Mouse (Mus musculus): ENCODE results near the gene Dnph1. TPM values are rescaled to one million over a fixed set of nuclear protein-coding genes. Genes with fewer than 3 reads are reported as not detected.
"Not testable (repeated sequence)": the region's sequence is repeated elsewhere in the genome, so short reads cannot be mapped to it uniquely, and the experiment has no call there.

Gene Dnph1
- polyA plus RNA-seq, 1 experiment from 2014 or later = 38.5 TPM

DNA sequence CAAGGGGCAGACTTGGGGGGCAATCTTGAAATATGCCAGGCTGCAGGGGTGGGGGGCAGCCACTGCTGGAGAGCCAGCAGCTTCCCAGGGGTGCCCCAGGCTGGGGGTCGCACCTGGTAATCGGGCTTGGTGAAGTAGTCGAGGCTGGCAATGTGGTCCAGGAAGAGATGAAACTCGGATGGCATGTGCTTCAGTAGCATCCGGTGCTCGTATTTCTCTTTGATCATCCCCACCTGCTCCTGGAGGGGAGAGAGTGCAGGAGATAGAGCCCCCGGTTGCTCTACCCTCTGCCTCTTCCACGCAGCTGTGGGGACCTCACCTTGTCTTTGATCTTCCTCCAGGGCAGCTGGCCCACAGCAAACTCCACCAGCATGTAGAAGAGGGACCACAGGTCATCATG, 19.9 kb upstream of the Dnph1 start:
- no peak for ATAC-seq
- Histone ChIP-seq H3K9me3 (replicated peaks) (no peaks in the 10 kb centered on the region), H3K36me3 (no peaks in the 10 kb centered on the region), H3K27ac (no peak overlapping the region), H3K4me3 (no peak overlapping the region), H3K27me3 (replicated peaks) (peaks cover 56% of the 10 kb centered on the region), H3K9ac (no peak overlapping the region), H3K4me1 (no peaks in the 10 kb centered on the region), H3K4me2 (no peak overlapping the region)
- 64% methylated on average over 8 of the region's 8 CpGs for WGBS (ENCODE audit: insufficient replicate concordance)

DNA sequence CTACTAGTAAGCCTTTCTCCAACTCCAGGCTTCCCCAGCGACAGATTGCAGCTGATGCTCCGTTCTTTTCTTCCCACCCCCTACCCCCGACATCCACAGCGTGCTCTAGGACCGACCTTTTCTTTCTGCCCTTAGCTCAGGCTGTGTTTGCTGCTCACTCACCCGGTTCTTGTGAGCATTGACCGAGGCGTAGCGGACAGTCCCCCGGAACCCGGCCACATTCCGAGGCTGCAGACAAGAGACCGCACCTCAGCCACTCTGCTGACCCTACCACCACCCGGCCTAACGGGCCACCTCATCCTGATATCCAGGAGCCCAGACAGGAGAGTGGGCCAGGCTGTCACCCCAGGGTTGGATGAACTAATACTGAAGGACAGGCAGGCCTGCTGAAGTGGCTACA, 19.2 kb upstream of the Dnph1 start:
- H3K27ac ChIP-seq = no peak overlapping the region
- H3K9me3 ChIP-seq (replicated peaks) = no peaks in the 10 kb centered on the region
- H3K36me3 ChIP-seq = no peaks in the 10 kb centered on the region
- no peak overlapping the region for H3K9ac ChIP-seq
- ATAC-seq = no peak
- no peak overlapping the region for H3K4me2 ChIP-seq
- no peaks in the 10 kb centered on the region for H3K4me1 ChIP-seq
- no peak overlapping the region for H3K4me3 ChIP-seq
- WGBS (ENCODE audit: insufficient replicate concordance) = 77% methylated on average over 15 of the region's 15 CpGs
- peaks cover 63% of the 10 kb centered on the region for H3K27me3 ChIP-seq (replicated peaks)

DNA sequence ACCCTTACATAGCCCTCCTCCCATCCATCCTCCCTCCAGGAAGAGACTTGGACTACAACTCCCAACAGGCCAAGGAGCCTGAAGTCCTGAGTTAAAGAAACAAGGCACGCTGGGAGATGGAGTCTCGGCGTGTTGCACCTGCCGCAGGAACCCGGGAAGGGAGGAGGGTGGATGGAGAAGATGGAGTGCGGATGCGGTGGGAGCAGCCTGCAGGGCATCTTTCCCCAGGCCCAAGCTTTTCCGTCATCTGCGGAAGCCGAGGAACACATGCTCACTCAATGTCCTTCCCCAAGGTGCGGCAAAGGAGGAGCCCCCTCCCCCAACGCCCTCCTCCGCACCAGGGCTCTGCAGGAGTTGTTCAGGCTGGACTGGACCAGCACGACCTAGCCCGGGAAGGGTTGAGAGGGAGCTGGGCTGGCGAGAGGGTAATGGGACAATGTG, 12.9 kb upstream of the Dnph1 start:
- Histone ChIP-seq H3K36me3 (no peaks in the 10 kb centered on the region), H3K9me3 (replicated peaks) (no peaks in the 10 kb centered on the region), H3K4me3 (peak overlapping the region; percentile 36), H3K4me2 (peak overlapping the region; percentile 62), H3K27ac (no peak overlapping the region), H3K27me3 (replicated peaks) (peaks cover 98% of the 10 kb centered on the region), H3K9ac (no peak overlapping the region), H3K4me1 (peaks cover 9% of the 10 kb centered on the region)
- WGBS (ENCODE audit: insufficient replicate concordance) = under 1% methylated on average over 16 of the region's 16 CpGs
- ATAC-seq = no peak

DNA sequence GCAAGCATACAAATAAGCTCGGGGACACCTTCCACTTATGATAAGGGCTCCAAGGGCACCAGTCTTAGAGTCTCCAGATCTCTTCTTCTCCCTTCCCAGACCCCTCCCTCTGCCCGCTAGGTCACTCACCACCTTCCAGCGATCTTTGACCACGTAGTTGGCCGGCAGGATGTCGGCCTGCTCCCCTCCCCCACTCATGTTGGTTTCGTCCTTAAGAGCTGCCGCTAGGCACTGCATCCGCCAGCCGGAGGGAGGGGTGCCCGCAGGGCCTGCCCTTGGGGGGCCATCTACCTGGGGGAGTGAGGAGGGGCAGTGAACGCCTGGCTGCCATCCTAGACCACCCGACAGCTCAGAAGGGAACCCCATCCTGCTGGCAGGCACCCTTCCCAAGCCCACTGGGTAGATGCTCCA, 12.5 kb upstream of the Dnph1 start:
- peak overlapping the region; percentile 62 for H3K4me2 ChIP-seq
- H3K27ac ChIP-seq = no peak overlapping the region
- H3K4me3 ChIP-seq = peak overlapping the region; percentile 36
- peaks cover 98% of the 10 kb centered on the region for H3K27me3 ChIP-seq (replicated peaks)
- ATAC-seq = no peak
- no peaks in the 10 kb centered on the region for H3K9me3 ChIP-seq (replicated peaks)
- no peaks in the 10 kb centered on the region for H3K36me3 ChIP-seq
- 3% methylated on average over 13 of the region's 13 CpGs for WGBS (ENCODE audit: insufficient replicate concordance)
- H3K4me1 ChIP-seq = peaks cover 9% of the 10 kb centered on the region
- no peak overlapping the region for H3K9ac ChIP-seq

DNA sequence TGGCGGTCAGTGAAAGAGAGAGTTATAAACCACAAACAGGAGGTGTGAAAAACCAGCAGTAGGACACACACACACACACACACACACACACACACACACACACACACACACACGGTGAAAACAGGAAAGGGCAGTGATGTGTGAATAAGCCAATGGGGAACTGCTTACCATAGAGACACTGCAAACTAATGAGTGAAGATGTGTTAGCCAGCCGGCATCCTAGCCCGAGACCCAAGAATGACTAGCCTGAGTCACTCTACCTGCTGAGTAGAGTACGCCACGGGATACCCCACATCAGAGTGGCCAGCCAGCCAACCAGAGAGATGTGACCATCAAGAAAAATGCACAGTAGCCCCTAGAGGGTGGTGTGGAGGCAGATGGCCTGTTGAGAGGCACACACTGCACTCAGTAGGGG, 12.0 kb upstream of the Dnph1 start:
- Histone ChIP-seq H3K36me3 (no peaks in the 10 kb centered on the region), H3K9ac (no peak overlapping the region), H3K4me3 (no peak overlapping the region), H3K9me3 (replicated peaks) (no peaks in the 10 kb centered on the region), H3K27me3 (replicated peaks) (peaks cover 98% of the 10 kb centered on the region), H3K4me1 (peaks cover 9% of the 10 kb centered on the region), H3K27ac (no peak overlapping the region), H3K4me2 (peak overlapping the region; percentile 62)
- no peak for ATAC-seq
- 11% methylated on average over 6 of the region's 6 CpGs for WGBS (ENCODE audit: insufficient replicate concordance)

DNA sequence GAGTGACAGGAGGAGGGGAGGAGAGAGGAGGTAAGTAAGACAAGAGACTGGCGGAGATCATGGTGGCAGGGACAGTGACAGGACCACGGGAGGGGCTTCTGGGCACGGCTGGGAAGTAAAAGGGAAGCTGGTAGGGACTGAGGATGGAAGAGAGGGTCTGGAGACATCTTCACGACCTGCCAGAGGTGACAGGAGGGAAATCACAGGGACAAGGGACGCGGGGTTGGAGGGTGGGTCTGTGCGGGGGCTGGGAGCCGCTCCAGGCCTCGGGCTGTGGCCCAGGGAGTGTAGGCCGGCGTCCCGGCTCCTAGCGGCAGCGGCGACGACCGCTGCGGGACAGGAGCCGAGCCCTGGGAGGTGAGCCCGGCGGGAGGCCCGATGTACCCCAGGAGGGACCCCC, 9.5 kb upstream of the Dnph1 start:
- WGBS (ENCODE audit: insufficient replicate concordance) = 4% methylated on average over 20 of the region's 22 CpGs

DNA sequence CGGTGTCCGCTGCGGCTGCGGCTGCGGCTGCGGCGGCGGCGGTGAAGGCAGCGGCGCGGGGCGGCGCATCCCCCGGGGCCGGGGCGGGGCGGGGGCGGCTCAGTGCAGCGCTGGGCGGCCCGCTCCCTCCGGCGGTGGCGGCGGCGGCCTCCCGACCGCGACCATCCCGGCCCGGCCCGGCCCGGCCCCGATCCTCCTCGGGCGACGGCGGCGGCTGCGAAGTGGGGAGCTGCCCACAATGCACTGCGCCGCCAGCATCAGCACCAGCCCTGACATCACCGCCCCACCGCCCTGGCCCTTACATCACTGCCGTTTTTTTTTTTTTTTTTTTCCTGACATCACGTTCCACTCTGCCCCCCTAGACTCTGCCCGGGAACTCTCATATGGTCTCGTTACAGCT, 9.1 kb upstream of the Dnph1 start, which contains the start of gene Ttbk1:
Gene Ttbk1, minus strand, starts transcription at position 245 of the 400 bp plus-strand sequence.
- peaks cover 92% of the 10 kb centered on the region for H3K27me3 ChIP-seq (replicated peaks)
- no peak within 1 kb of the TSS for H3K9ac ChIP-seq
- H3K9me3 ChIP-seq (replicated peaks) = no peaks in the 10 kb centered on the region
- WGBS (ENCODE audit: insufficient replicate concordance) = 6% methylated on average over 4 of the region's 49 CpGs
- peak within 1 kb of the TSS; percentile 39 for H3K4me3 ChIP-seq
- H3K27ac ChIP-seq = no peak within 1 kb of the TSS
- H3K4me1 ChIP-seq = peaks cover 9% of the 10 kb centered on the region
- no peaks in the 10 kb centered on the region for H3K36me3 ChIP-seq
- ATAC-seq = no peak
- H3K4me2 ChIP-seq = peak within 1 kb of the TSS; percentile 58

More for the DNA sequence above, 9.5 kb upstream of the Dnph1 start:
- no peak for ATAC-seq
- Histone ChIP-seq H3K9ac (no peak overlapping the region), H3K4me3 (peak overlapping the region; percentile 39), H3K9me3 (replicated peaks) (no peaks in the 10 kb centered on the region), H3K4me2 (peak overlapping the region; percentile 58), H3K4me1 (peaks cover 9% of the 10 kb centered on the region), H3K27ac (no peak overlapping the region), H3K27me3 (replicated peaks) (peaks cover 92% of the 10 kb centered on the region), H3K36me3 (no peaks in the 10 kb centered on the region)

DNA sequence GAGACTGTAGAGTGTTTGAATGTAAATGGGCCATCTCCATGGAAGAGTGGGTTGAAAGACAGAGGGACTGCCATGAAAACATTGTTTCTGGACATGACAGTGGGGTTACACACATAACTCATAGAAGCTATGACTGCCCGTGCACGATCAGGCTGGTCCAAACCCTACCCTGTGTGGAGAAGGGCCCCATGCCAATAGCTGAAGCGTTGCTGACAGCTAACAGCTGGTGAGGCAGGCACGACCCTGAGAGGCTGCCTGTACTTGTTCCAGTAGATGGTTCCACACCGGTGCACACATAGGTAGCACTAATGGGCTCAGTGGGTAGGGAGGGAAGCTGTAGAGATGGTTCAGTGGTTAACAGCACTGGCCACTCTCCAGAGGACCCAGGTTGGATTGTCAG, 1.0 kb upstream of the Dnph1 start:
- 70% methylated on average over 5 of the region's 5 CpGs for WGBS (ENCODE audit: insufficient replicate concordance)
- no peak overlapping the region for H3K9ac ChIP-seq
- peaks cover 45% of the 10 kb centered on the region for H3K27me3 ChIP-seq (replicated peaks)
- H3K4me2 ChIP-seq = no peak overlapping the region
- peaks cover 20% of the 10 kb centered on the region for H3K4me1 ChIP-seq
- peaks cover 23% of the 10 kb centered on the region for H3K36me3 ChIP-seq
- no peak for ATAC-seq
- H3K9me3 ChIP-seq (replicated peaks) = no peaks in the 10 kb centered on the region
- no peak overlapping the region for H3K4me3 ChIP-seq
- H3K27ac ChIP-seq = no peak overlapping the region

DNA sequence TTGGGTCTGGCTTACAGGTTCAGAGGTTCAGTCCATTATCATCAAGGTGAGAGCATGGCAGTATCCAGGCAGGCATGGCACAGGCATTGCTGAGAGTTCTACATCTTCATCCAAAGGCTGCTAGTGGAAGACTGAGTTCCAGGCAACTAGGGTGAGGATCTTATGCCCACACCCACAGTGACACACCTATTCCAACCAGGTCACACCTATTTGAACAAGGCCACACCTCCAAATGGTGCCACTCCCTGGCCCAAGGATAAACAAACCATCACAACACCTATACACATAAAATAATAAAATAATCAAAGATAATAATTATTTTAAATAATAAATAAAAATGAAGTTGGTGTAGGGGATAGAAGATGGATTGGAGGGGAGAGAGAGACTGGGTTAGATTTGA, 430 bp upstream of the Dnph1 start:
- not testable (repeated sequence) for H3K4me3 ChIP-seq; H3K27ac ChIP-seq; H3K9me3 ChIP-seq (replicated peaks); H3K9ac ChIP-seq
- Histone ChIP-seq H3K4me1 (peaks cover 20% of the 10 kb centered on the region), H3K27me3 (replicated peaks) (peaks cover 44% of the 10 kb centered on the region), H3K36me3 (peaks cover 23% of the 10 kb centered on the region), H3K4me2 (0 out of 2 replicates have a peak overlapping the region, but pooled peaks have one; percentile 85)
- ATAC-seq = 0 out of 2 replicates have a peak, but pooled peaks have one; percentile 11

DNA sequence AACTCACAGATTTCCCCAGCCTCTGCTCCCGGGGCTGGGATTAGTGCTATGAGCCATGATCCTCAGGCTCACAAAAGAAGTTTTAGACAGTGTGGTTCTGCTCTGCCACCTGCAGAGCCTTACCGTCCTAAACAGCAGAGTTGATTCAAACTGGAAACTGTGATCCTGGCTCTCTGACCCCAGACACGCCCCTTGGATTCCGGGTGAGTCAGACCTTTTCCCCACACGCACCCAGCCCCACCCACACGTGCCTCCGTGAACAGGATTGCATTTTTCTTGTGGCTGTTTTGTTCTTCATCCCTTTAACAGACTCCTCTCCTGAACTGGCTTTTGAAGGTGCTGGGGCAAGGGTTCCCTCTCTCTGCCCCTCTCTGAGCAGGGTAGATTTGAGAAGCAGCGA, 1.4 kb downstream of the Dnph1 start:
- H3K4me3 ChIP-seq = peak overlapping the region; percentile 68; the same call in 1 of the 2 replicates
- H3K27ac ChIP-seq = no peak overlapping the region
- H3K36me3 ChIP-seq = peaks cover 23% of the 10 kb centered on the region
- H3K9me3 ChIP-seq (replicated peaks) = no peaks in the 10 kb centered on the region
- ATAC-seq = no peak
- peaks cover 20% of the 10 kb centered on the region for H3K4me1 ChIP-seq
- 74% methylated on average over 8 of the region's 8 CpGs for WGBS (ENCODE audit: insufficient replicate concordance)
- peak overlapping the region; percentile 85 for H3K4me2 ChIP-seq
- H3K9ac ChIP-seq = peak overlapping the region; percentile 76; the same call in 1 of the 2 replicates
- peaks cover 28% of the 10 kb centered on the region for H3K27me3 ChIP-seq (replicated peaks)

DNA sequence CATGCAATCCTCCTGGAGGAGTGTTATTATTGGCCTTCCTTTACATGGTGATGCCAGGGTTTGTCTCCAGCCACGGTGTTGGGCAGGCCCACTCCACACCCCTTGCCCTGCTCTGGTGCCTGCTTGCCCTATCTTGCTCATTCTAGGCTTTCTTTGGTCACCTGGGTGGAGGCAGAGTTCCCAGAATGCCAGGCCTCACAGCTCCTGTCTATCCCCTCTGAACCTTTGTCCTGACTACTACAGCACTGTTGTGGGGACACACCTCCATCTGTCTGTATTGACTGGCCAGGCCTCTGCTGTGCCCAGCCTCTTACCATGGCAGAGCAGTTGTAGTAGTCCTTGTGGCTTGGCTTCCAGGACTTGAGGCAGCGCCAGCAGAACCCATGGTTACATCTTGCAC, 6.3 kb downstream of the Dnph1 start:
- 68% methylated on average over 2 of the region's 2 CpGs for WGBS (ENCODE audit: insufficient replicate concordance)
- Histone ChIP-seq H3K4me3 (no peak overlapping the region), H3K27me3 (replicated peaks) (peaks cover 3% of the 10 kb centered on the region; the same call in 1 of the 2 replicates), H3K27ac (no peak overlapping the region), H3K4me2 (no peak overlapping the region), H3K4me1 (peaks cover 4% of the 10 kb centered on the region), H3K9ac (no peak overlapping the region), H3K9me3 (replicated peaks) (no peaks in the 10 kb centered on the region), H3K36me3 (peaks cover 23% of the 10 kb centered on the region)
- no peak for ATAC-seq

DNA sequence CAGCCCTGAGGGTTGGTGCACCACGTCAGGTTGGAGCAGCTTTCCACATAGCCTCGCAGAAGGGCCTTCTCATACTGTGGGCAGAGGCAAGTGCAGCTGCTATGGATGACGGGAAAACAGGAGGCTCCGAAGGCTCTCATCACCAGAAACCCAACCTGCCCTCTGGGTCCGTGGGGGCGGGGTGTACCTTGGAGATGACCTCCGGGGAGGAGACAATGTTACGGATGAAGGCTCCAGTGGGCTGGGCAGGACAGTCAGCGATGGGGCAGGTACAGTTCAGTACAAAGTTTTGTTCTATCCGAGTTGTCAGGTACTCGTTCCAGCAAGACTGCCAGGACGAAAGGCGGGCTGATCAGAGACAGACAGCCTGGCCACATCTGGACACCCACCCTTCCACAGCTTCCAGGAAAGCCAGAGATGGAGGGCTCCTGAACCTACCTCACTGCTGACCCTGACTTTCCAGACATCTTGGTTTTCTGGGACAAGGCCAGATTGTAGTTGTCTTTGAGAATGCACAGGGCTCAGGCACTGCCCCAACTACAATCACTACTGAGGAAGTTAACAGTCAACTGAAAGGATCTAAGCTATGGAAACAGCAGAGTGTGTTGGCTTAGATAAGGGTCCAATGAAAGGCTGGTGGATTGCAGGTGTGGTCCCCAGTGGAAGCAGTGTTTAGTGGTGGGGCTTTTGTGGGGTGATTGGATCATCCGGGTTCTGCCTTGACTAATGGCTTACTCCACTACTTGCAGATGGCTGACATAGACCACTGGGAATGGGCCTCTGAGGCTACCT, 7.5 kb downstream of the Dnph1 start:
- 68% methylated on average over 14 of the region's 14 CpGs for WGBS (ENCODE audit: insufficient replicate concordance)
- H3K4me1 ChIP-seq = no peaks in the 10 kb centered on the region
- no peak overlapping the region for H3K4me3 ChIP-seq
- no peak overlapping the region for H3K4me2 ChIP-seq
- H3K27ac ChIP-seq = no peak overlapping the region
- H3K9me3 ChIP-seq (replicated peaks) = no peaks in the 10 kb centered on the region
- H3K36me3 ChIP-seq = peaks cover 14% of the 10 kb centered on the region
- no peak for ATAC-seq
- H3K9ac ChIP-seq = no peak overlapping the region
- H3K27me3 ChIP-seq (replicated peaks) = peaks cover 3% of the 10 kb centered on the region; the same call in 1 of the 2 replicates

Data from liver, embryonic 12.5 days (tissue).